Mouse (Mus musculus) cerebellum, adult 9-11 months (tissue): ENCODE data around the gene Lbx2.

Experiments
- DNase-seq: peaks from one replicate; pipeline ENCODE4 v3.0.0; 2022

The Lbx2 gene

GRCm38 (mm10) chr6:83115011-83115671 is 29.0 kb downstream of the Lbx2 start, which contains the start of gene Mogs:
Gene Mogs, plus strand, starts transcription at chr6:83115496.
- DNase-seq = peak; percentile 91

GRCm38 (mm10) chr6:83115682-83116372 is 29.7 kb downstream of the Lbx2 start:
- peak; percentile 67 for DNase-seq

- DNase-seq = no peak
Measured at GRCm38 (mm10) chr6:83116373-83117164, 30.4 kb downstream of the Lbx2 start.

- no peak for DNase-seq
Measured at GRCm38 (mm10) chr6:83117165-83117438, 30.9 kb downstream of the Lbx2 start.

GRCm38 (mm10) chr6:83117616-83118015 is 31.4 kb downstream of the Lbx2 start:
- no peak for DNase-seq

- no peak for DNase-seq
Measured at GRCm38 (mm10) chr6:83118369-83118768, 32.2 kb downstream of the Lbx2 start.

GRCm38 (mm10) chr6:83118825-83119733 is 32.9 kb downstream of the Lbx2 start:
- no peak for DNase-seq

- peak; percentile 70 for DNase-seq
Measured at GRCm38 (mm10) chr6:83119734-83120051, 33.5 kb downstream of the Lbx2 start.

GRCm38 (mm10) chr6:83120930-83121862 is 35.0 kb downstream of the Lbx2 start, which contains the start of gene Wbp1:
Gene Wbp1, minus strand, starts transcription at chr6:83121559.
- peak; percentile 99 for DNase-seq

- peak; percentile 67 for DNase-seq
Measured at GRCm38 (mm10) chr6:83121863-83122710, 35.9 kb downstream of the Lbx2 start.

GRCm38 (mm10) chr6:83122961-83123360 is 36.8 kb downstream of the Lbx2 start:
- no peak for DNase-seq

GRCm38 (mm10) chr6:83124851-83125312 is 38.7 kb downstream of the Lbx2 start:
- peak; percentile 91 for DNase-seq

- DNase-seq = no peak
Measured at GRCm38 (mm10) chr6:83125331-83125730, 39.2 kb downstream of the Lbx2 start, which contains the start of gene Ino80b. Gene Ino80b, minus strand, starts transcription at chr6:83125431.

- no peak for DNase-seq
Measured at GRCm38 (mm10) chr6:83127419-83127818, 41.3 kb downstream of the Lbx2 start.

- no peak for DNase-seq
Measured at GRCm38 (mm10) chr6:83131469-83132034, 45.4 kb downstream of the Lbx2 start.

- no peak for DNase-seq
Measured at GRCm38 (mm10) chr6:83132176-83132919, 46.2 kb downstream of the Lbx2 start.

GRCm38 (mm10) chr6:83134226-83134625 is 48.1 kb downstream of the Lbx2 start:
- no peak for DNase-seq

- DNase-seq = no peak
Measured at GRCm38 (mm10) chr6:83134951-83135513, 48.9 kb downstream of the Lbx2 start, which contains the start of gene Rtkn. Gene Rtkn, plus strand, starts transcription at chr6:83135463.
